Mouse (Mus musculus) left cerebral cortex, adult 11 months (tissue): ENCODE results near the gene Cdyl.

Experiments
- DNase-seq: peaks from one replicate; pipeline ENCODE4 v3.0.0; 2022; ENCODE audit warnings: low spot score

Cdyl gene

DNA sequence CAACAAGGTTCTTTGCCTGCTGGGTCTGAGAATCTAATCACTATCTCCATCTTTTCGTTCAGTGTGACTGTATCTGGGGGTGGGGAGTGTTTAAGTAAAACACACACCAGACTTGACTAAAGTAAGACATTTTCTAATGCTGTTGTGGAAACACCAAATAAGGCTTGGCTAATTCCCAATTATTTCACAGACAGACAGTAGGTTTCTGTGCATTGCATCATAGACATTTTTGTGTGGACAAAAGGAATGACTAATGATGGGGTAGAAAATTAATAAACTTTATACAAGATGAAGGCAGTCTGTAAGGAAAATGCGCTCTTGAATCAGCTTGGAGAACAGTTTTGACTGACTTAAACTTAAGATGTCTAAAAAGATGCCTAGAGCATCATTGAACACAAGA, 100.7 kb downstream of the Cdyl start:
- DNase-seq = no peak

- no peak for DNase-seq
These were observed 104.9 kb downstream of the Cdyl start for GRCm38 (mm10) chr13:35764559-35764958.

GRCm38 (mm10) chr13:35765817-35766216, 106.2 kb downstream of the Cdyl start:
- DNase-seq = no peak

- no peak for DNase-seq
These were observed 110.0 kb downstream of the Cdyl start for GRCm38 (mm10) chr13:35769673-35770072.

DNA sequence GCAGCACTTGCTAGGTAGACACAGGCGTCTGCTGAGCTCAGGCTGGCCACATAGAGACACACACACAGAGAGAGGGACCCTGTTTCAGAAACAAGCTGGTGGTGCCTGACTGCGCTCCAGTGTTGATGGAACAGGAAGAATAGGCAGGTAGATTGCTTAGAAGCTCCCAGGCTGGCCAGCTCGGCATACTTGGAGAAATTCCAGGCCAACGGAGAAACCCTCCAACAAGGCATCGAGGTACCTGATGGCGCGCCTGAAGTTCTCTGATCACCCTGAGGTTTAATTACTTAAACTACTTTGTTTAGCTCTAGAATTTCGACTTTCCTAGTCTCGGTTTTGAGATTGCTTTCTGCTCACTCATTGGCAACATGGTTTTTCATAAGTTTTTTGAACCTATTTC, 110.8 kb downstream of the Cdyl start:
- DNase-seq = no peak

GRCm38 (mm10) chr13:35771968-35772382, 112.3 kb downstream of the Cdyl start:
- DNase-seq = no peak

GRCm38 (mm10) chr13:35773763-35774162, 114.1 kb downstream of the Cdyl start:
- DNase-seq = no peak

DNA sequence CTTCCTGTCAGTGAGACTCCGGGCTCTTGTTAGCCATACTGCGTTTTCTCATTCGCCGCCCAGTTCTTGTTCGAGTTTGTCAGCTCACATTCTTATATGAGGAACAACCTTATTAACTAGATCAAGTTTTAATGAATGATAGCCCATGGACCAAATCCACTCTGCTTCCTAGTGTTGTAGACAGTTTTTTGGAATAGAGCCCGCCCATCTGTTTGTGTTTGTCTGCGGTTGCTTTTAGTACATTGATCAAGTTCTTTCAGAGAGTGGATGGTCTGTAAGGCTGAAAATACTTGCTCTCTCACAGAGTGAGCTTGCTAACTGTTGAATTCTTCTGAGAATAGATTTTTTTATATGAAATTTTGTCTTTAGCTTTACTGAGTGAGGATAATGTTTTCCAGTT, 116.5 kb downstream of the Cdyl start:
- no peak for DNase-seq

GRCm38 (mm10) chr13:35780714-35781113, 121.1 kb downstream of the Cdyl start:
- no peak for DNase-seq

- DNase-seq = no peak
These were observed 122.1 kb downstream of the Cdyl start for GRCm38 (mm10) chr13:35781755-35782154.

- peak; percentile 39 for DNase-seq
These were observed 123.3 kb downstream of the Cdyl start for GRCm38 (mm10) chr13:35782949-35783348.

- DNase-seq = no peak
These were observed 123.9 kb downstream of the Cdyl start for GRCm38 (mm10) chr13:35783576-35783975.

DNA sequence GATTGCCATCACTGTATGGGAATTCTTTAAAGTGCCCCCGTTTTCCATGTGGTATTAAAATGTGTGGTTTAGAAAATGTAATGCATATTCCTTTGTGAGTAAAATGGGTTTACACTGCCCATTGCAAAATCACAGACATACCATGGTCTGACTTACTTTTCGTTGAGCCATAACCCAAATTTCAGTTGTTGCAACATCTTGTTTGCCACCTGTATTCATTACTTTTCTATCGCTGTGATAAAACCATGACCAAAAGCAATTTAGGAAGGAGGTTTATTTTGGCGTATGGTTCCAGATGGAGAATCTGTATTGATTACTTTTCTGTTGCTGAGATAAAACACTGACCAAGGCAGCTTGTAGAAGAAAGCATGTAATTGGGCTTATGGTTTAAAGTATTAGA, 124.6 kb downstream of the Cdyl start:
- no peak for DNase-seq

- DNase-seq = no peak
These were observed 125.8 kb downstream of the Cdyl start for GRCm38 (mm10) chr13:35785330-35785939.

GRCm38 (mm10) chr13:35786726-35787399, 127.2 kb downstream of the Cdyl start:
- DNase-seq = no peak

GRCm38 (mm10) chr13:35789577-35789976, 129.9 kb downstream of the Cdyl start:
- no peak for DNase-seq

DNA sequence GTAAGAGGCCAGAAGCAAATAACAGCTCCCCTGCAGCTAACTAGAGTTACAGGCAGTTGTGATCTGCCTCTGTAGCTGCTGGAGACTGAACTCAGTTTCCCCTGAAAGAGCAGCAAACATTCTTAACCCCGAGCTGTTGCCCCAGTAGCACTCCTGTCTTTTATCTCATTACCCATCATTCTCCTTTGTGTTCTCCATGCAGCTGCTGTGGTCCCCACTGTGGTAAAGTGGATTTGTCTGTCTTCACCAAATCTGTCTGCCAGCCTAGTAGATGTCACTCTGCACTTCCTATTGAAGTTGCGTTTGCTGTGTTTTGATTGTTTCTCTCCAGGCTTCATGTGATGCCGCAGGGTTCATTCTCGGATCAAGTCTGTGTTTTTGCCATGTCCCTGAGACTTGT, 130.8 kb downstream of the Cdyl start:
- no peak for DNase-seq

DNA sequence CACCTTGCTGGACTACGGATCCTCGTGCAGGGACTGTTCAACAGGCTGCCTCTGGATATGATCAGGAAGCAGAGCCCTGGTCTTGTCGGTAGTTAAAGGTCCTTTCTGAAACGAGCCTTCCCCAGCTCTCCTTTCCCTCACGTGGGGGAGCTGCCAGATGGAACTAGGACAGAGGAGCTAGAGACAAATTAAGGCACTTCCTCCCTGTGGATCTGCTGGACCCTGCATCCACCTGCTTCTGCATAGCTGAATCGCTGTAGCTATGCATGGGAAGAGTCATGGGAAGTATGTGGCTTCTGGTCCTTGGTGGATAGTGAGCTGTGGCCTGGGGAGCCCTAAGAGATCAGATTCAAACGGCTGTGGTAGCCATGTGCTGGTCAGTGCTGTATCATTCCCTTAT, 134.7 kb downstream of the Cdyl start:
- DNase-seq = no peak

GRCm38 (mm10) chr13:35794774-35795173, 135.1 kb downstream of the Cdyl start:
- no peak for DNase-seq

- DNase-seq = no peak
These were observed 136.3 kb downstream of the Cdyl start for GRCm38 (mm10) chr13:35795887-35796286.

- DNase-seq = no peak
These were observed 136.7 kb downstream of the Cdyl start for GRCm38 (mm10) chr13:35796352-35796751.

DNA sequence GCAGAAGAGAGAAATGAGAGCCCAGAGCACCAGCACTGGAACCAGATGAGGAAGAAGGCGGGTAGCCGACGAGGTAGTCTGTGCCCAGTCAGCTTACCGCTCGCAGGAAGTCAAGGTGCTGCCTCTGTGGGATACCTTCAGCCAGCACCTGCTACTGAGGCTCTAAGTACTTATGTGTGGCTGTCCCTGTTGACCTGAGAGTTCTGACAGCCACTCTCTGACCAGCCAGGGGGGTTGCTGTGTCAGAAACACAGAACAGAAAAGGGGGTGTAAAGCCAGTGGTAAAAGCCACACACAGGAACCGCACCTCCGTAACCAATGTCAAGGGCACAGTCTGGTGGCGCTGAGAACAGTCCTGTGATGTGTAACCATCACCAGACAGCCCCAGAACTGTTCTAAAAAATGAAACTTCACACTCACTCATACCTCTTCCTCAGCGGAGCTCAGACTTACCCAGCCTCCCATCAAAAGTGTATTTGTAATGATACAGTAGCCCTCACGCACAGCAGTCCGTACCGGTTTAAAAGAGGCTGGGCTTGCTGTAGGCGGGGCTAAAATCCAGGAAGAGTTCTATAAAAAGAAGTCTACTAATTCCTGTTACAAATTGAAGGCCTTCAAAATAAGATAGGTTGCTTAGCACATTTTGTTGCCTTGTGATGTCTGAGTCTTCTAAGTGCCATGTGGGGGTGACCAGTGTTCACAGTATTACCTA, 138.3 kb downstream of the Cdyl start:
- DNase-seq = no peak

DNA sequence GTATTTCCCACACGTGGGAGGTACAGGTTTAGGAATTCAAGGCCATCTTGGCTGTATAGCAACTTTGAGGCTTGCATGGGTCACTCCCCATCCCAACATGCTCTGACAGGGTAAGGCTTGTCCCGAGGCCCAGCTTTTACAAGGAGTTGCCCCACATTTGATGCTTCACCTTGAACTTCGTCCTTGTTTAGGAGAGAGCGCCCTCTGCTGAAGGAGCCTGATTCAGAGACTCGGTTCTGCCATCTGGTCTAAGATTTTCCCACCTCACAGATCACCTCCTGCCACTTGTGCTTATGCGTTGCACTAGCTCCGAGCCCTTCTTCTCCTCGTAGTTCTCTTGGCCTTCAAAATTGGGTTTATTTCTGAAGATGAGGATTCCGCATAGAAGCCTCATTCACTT, 139.0 kb downstream of the Cdyl start:
- no peak for DNase-seq
